Mouse (Mus musculus) left cerebral cortex, adult 18-20 months (tissue): ENCODE results near the gene Uba5. TPM values are rescaled to one million over a fixed set of nuclear protein-coding genes. Genes with fewer than 3 reads are reported as not detected.

Experiments used
- total RNA-seq, 2 experiments: library from RNA; stranded (reverse); gene quantifications; 2 replicates each; pipeline ENCODE4 v1.2.3; 2021

Uba5 gene
- total RNA-seq, 2 experiments from 2014 or later = 39.2 to 44.2 TPM

Other genes with a start within 250 kb of the Uba5 start
- gene Nphp3, start 60.6 kb downstream of the Uba5 start, total RNA-seq = 1 to 10 TPM; 5.6 to 9.1 TPM
- not detected for gene Gm28305, start 22.5 kb downstream of the Uba5 start, total RNA-seq
- 10 to 100 TPM; 20.3 to 22.7 TPM for gene Acad11, start 243 bp upstream of the Uba5 start, total RNA-seq
- under 1 TPM in 1 of 2 experiments, not detected in 1; 0.21 TPM for gene Ackr4, start 63.8 kb upstream of the Uba5 start, total RNA-seq
- 10 to 100 TPM; 72.3 to 73.1 TPM for gene Dnajc13, start 199.8 kb upstream of the Uba5 start, total RNA-seq